Mouse (Mus musculus) spleen, adult 2 months (tissue): ENCODE results near the gene 4931406C07Rik. TPM values are rescaled to one million over a fixed set of nuclear protein-coding genes. Genes with fewer than 3 reads are reported as not detected.

Source experiments
- DNase-seq, 2 experiments: peaks; one replicate each; pipeline versions ENCODE4 v3.0.0 to v3.0.0-alpha.2; 2012 to 2021; ENCODE audit warnings: low spot score in 2 of 2, low read depth in 1 of 2
- H3K27ac ChIP-seq: fragments of 200-500 bp; 2 replicates; pipeline ENCODE4 v1.5.1; 2012; ENCODE audit warnings: low read length, inconsistent platforms; ENCODE audit not compliant: insufficient read depth
- H3K27me3 ChIP-seq: fragments of 200-500 bp; 2 replicates; pipeline ENCODE4 v1.6.1; 2012; ENCODE audit warnings: mild to moderate bottlenecking, moderate library complexity, low read length, inconsistent platforms; ENCODE audit not compliant: control insufficient read depth, insufficient read depth
- H3K36me3 ChIP-seq: fragments of 200-500 bp; 2 replicates; pipeline ENCODE4 v1.6.1; 2012; ENCODE audit warnings: mild to moderate bottlenecking, low read length, inconsistent platforms; ENCODE audit not compliant: control insufficient read depth, insufficient read depth
- H3K4me1 ChIP-seq: fragments of 200-500 bp; 2 replicates; pipeline ENCODE4 v1.6.1; 2011; ENCODE audit warnings: inconsistent platforms; ENCODE audit not compliant: control insufficient read depth, insufficient read depth, insufficient read length
- H3K4me3 ChIP-seq: fragments of 200-500 bp; 2 replicates; pipeline ENCODE4 v1.5.1; 2011; ENCODE audit warnings: mild to moderate bottlenecking, inconsistent platforms; ENCODE audit not compliant: insufficient read depth, insufficient read length; ENCODE audit errors: extremely low read depth
- CTCF ChIP-seq: fragments of 200-500 bp; IDR thresholded peaks from 2 replicates; pipeline ENCODE4 v1.5.1; 2011; ENCODE audit warnings: mild to moderate bottlenecking, inconsistent platforms; ENCODE audit not compliant: insufficient read depth, insufficient read length, insufficient replicate concordance; ENCODE audit errors: extremely low read depth
- POLR2A ChIP-seq: fragments of 200-500 bp; IDR thresholded peaks from 2 replicates; pipeline ENCODE4 v1.6.1; 2011; ENCODE audit warnings: low read depth, low read length, inconsistent platforms
- WGBS: fragments of 180-500 bp; shearing (Covaris S2); methylation state at CpG from one replicate; pipeline ENCODE4 v1.1.7; 2018; 5-methylcytosine and 5-hydroxymethylcytosine counted together
- polyA plus RNA-seq: library from polyadenylated mRNA; depleted of rRNA; stranded (reverse); fragments of >200 nt; gene quantifications from 2 replicates; pipeline ENCODE4 v1.2.3, GENCODE M21; 2012

The 4931406C07Rik gene
- polyA plus RNA-seq, 1 experiment: 3.1 TPM

GRCm38 (mm10) chr9:15252196-15252595 lies 54.1 kb downstream of the 4931406C07Rik start:
- DNase-seq: no peak
- Histone ChIP-seq H3K36me3 (no peaks in the 10 kb centered on the region), H3K4me1 (no peaks in the 10 kb centered on the region), H3K27me3 (no peaks in the 10 kb centered on the region), H3K27ac (no peak overlapping the region), H3K4me3 (no peak overlapping the region)
- no peak for TF ChIP-seq CTCF
- whole genome bisulfite sequencing: 91% methylated on average over 7 of the region's 7 CpGs

DNA sequence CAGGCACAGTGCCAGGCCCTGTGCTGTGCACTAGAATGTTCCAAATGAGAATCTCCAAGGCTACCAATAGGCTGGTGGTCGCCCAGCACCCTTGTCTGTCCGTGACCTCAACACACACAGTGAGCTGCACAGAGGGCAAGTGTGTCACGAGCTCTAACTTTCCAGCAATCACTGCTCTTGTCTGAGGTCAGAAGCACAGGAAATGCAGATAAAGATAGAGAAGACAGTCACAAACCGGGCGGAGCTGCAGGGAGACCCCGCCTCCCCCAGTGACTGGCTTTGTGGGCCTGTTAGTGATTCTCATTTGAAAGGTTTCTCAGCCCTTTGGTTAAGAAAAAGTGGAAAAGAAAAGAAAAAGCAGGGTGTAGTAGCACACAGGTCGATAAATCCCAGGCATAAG lies 55.9 kb downstream of the 4931406C07Rik start:
- Histone ChIP-seq H3K27ac (no peak overlapping the region), H3K36me3 (no peaks in the 10 kb centered on the region), H3K4me1 (no peaks in the 10 kb centered on the region), H3K27me3 (no peaks in the 10 kb centered on the region), H3K4me3 (no peak overlapping the region)
- TF ChIP-seq CTCF: no peak
- no peak for TF ChIP-seq POLR2A
- 53% methylated on average over 7 of the region's 7 CpGs for WGBS
- DNase-seq: no peak

GRCm38 (mm10) chr9:15245319-15246075 lies 60.8 kb downstream of the 4931406C07Rik start:
- H3K4me3 ChIP-seq: no peak overlapping the region
- no peaks in the 10 kb centered on the region for H3K4me1 ChIP-seq
- H3K36me3 ChIP-seq: no peaks in the 10 kb centered on the region
- no peaks in the 10 kb centered on the region for H3K27me3 ChIP-seq
- no peak overlapping the region for H3K27ac ChIP-seq
- WGBS: 82% methylated on average over 14 of the region's 14 CpGs
- DNase-seq: no peak
- TF ChIP-seq CTCF (no peak), POLR2A (no peak)

- no peak overlapping the region for H3K27ac ChIP-seq
- H3K27me3 ChIP-seq: peaks cover 2% of the 10 kb centered on the region; the same call in 1 of the 2 replicates
- no peak for TF ChIP-seq POLR2A
- TF ChIP-seq CTCF: no peak
- 76% methylated on average over 1 of the region's 1 CpGs for WGBS
- no peaks in the 10 kb centered on the region for H3K4me1 ChIP-seq
- no peak for DNase-seq
- H3K36me3 ChIP-seq: no peaks in the 10 kb centered on the region
- no peak overlapping the region for H3K4me3 ChIP-seq
Measured at GRCm38 (mm10) chr9:15242130-15242529, 64.1 kb downstream of the 4931406C07Rik start.

GRCm38 (mm10) chr9:15241596-15241939 lies 64.7 kb downstream of the 4931406C07Rik start:
- Histone ChIP-seq H3K4me3 (no peak overlapping the region), H3K27me3 (peaks cover 2% of the 10 kb centered on the region; the same call in 1 of the 2 replicates), H3K27ac (no peak overlapping the region), H3K4me1 (no peaks in the 10 kb centered on the region), H3K36me3 (no peaks in the 10 kb centered on the region)
- WGBS: 50% methylated on average over 9 of the region's 9 CpGs
- DNase-seq: no peak
- TF ChIP-seq POLR2A (no peak), CTCF (no peak)

- DNase-seq: no peak
- 47% methylated on average over 6 of the region's 6 CpGs for WGBS
- H3K4me3 ChIP-seq: no peak overlapping the region
Measured at GRCm38 (mm10) chr9:15240863-15241595, 65.2 kb downstream of the 4931406C07Rik start.

GRCm38 (mm10) chr9:15240006-15240405 lies 66.2 kb downstream of the 4931406C07Rik start:
- Histone ChIP-seq H3K27ac (no peak overlapping the region), H3K27me3 (peaks cover 2% of the 10 kb centered on the region; the same call in 1 of the 2 replicates), H3K4me1 (no peaks in the 10 kb centered on the region), H3K4me3 (no peak overlapping the region), H3K36me3 (no peaks in the 10 kb centered on the region)
- DNase-seq: no peak
- WGBS: 89% methylated on average over 6 of the region's 6 CpGs
- TF ChIP-seq CTCF: no peak
- no peak for TF ChIP-seq POLR2A

More at GRCm38 (mm10) chr9:15240863-15241595, 65.2 kb downstream of the 4931406C07Rik start:
- no peaks in the 10 kb centered on the region for H3K4me1 ChIP-seq
- TF ChIP-seq CTCF (no peak), POLR2A (no peak)
- no peak overlapping the region for H3K27ac ChIP-seq
- H3K27me3 ChIP-seq: peaks cover 2% of the 10 kb centered on the region; the same call in 1 of the 2 replicates
- H3K36me3 ChIP-seq: no peaks in the 10 kb centered on the region
